Mouse (Mus musculus) liver (tissue): ENCODE results near the gene Gm3448.
"Not testable (repeated sequence)": the region's sequence is repeated elsewhere in the genome, so short reads cannot be mapped to it uniquely, and the experiment has no call there.

Source experiments
- DNase-seq: peaks from one replicate; pipeline ENCODE4 v3.0.0-alpha.2; 2020; ENCODE audit warnings: mixed read lengths

Gm3448 gene

GRCm38 (mm10) chr17:15025513-15025912 lies 15.8 kb downstream of the Gm3448 start:
- DNase-seq = not testable (repeated sequence)

GRCm38 (mm10) chr17:15024502-15025193 lies 16.7 kb downstream of the Gm3448 start:
- not testable (repeated sequence) for DNase-seq

GRCm38 (mm10) chr17:15023878-15024492 lies 17.4 kb downstream of the Gm3448 start:
- DNase-seq = not testable (repeated sequence)

- peak; percentile 9 for DNase-seq
These were observed 19.7 kb downstream of the Gm3448 start for GRCm38 (mm10) chr17:15021503-15022220.

DNA sequence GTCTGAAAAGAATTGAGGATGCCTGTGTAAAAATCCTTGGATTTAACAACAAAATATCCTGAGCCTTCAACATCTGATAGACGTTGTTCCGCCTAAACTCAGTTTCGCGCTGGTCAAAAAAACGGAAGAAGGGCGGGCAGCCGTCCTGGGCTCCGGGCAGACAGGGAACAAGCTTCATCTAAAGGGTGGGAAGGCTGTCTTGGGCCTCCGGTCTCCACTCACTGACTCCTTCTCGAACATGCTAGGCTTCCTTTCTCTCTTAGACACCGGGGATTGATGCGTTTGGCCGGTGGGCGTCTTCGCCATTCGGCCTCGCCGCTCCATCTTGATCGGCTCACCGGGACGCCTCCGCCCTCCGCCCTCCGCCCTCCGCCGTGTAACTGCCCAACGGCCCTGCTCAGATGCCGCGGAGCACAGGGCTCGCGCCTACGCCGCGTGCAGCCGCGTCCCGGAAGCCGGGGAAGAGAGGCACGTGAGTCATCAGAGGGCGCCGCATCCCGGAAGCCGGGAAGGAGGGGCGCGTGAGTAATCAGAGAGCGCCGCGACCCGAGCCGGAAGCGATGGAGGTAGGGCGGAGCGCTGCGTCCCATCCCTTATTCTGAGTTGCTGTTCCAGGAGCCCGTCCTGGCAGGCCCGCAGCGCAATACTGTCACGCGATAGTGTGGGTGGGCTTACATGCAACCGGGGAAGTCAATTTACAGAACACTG lies 31.5 kb downstream of the Gm3448 start, which contains the start of gene Gm3435:
Gene Gm3435 (plus strand): TSS at position 471 of the 708 bp plus-strand sequence.
- not testable (repeated sequence) for DNase-seq

- DNase-seq = not testable (repeated sequence)
These were observed 32.2 kb downstream of the Gm3448 start for GRCm38 (mm10) chr17:15009088-15009487.

DNA sequence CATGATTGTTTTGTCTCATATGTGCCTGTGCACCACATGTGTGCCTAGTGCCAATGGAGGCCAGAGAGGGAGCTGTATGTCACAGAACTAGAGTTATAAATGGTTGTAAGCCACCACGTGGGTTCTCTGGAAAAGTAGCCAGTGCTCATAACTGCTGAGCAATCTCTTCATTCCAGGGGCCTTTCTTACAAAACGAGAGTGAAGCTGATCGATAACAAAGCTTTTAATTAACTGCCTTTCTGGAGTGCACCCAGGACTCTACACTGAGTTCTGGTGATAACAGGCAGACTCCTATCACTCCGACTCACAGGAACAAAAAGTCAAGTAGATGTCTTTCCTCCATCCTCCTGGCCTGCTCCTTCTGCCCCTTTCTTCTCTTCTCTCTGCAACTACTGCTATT lies 41.3 kb downstream of the Gm3448 start:
- DNase-seq = not testable (repeated sequence)

GRCm38 (mm10) chr17:14994140-14994539 lies 47.2 kb downstream of the Gm3448 start:
- not testable (repeated sequence) for DNase-seq

DNA sequence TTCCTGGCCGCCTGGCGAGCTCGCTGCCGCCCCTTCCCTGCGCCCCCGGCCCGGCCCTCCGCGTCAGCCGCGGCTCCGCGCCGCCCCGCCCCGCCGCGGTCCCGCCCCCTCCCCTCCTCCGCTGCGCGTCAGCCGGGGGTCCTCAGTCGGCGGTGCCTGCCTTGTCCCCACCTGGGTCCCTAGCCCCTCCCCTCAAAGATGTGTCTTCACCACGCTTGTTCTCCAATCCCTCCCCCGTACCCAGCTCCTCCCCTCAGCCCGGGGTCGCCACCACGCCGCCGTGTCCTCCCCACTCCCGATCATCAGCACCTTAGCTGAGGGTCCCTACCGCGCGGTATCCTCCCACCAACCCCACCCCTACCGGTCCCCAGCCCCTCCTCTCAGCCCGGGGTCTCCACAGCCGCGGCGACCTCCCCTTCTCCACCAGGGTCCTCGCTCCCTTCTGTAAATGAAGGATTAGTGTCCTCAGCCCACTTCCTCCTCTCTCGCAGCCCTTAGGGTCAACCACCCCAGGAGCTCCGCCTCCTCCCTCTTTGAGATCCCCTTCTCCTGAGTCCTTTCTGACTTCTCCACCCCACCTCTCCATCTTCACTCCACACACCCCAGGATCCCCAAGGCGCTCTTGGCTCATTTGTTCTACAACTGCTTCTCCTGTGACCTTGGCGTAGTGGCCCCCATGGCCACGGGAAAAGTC lies 48.1 kb downstream of the Gm3448 start:
- not testable (repeated sequence) for DNase-seq

DNA sequence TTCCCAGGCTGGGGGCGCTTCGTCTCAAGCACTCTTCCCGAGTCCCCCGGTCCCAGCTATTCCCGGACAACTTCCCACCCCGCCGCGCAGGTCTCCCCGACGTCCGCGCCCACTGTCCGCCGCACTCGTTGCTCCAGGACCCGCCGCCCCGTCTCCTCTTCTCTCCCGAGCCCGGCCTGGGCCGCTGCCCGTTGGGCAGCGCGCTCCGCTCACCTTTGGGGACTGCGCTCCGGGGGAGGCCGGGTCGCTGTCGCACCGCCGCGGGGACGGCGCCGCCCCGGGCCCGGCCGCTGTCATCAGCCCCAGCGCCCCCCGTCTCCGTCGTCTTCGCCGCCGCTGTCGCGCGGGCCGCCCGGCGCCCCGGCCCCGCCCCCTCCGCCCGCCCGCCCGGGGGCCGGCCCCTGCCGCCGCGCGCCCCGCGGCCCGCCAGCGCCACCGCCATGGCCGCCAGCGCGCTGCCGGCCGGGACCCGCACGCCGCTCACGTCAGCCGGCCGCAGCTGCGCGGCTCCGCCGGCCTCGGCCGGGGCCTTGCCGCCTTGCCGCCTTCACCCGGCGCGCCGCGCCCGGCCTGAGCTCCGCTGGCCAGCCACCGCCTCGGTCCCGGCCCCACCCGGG lies 48.7 kb downstream of the Gm3448 start:
- not testable (repeated sequence) for DNase-seq

DNA sequence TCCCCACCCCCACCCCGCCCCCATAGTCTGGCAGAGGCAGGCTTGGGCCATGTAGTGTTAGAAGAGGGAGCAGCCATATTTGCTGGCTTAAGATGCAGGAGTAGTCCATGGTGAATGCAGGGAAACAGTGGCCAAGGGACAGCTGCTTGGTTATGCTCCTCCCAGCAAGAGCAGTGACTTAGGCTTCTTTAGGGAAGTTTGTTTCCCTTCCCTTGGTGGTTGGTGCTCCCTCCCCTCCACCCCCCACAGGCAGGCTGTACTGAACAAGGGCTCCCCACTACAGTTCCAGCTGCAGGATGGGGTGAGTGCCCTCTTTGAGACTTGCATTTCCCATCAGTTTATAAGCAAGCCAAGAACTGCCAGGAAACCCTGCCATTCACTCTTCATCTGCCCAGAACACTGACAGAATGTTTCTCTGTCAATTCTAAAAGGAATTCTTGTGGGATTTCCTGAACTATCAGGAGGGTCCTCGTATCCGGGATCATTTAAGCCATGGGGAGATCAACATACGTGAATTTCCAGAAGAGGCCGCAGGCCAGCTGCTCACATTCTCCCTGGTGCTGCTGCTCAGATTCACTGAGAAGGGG lies 51.1 kb downstream of the Gm3448 start:
- not testable (repeated sequence) for DNase-seq

DNA sequence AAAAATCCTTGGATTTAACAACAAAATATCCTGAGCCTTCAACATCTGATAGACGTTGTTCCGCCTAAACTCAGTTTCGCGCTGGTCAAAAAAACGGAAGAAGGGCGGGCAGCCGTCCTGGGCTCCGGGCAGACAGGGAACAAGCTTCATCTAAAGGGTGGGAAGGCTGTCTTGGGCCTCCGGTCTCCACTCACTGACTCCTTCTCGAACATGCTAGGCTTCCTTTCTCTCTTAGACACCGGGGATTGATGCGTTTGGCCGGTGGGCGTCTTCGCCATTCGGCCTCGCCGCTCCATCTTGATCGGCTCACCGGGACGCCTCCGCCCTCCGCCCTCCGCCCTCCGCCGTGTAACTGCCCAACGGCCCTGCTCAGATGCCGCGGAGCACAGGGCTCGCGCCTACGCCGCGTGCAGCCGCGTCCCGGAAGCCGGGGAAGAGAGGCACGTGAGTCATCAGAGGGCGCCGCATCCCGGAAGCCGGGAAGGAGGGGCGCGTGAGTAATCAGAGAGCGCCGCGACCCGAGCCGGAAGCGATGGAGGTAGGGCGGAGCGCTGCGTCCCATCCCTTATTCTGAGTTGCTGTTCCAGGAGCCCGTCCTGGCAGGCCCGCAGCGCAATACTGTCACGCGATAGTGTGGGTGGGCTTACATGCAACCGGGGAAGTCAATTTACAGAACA lies 62.8 kb downstream of the Gm3448 start, which contains the start of the genes 9030025P20Rik and Gm3417:
Gene 9030025P20Rik (plus strand): TSS at position 107 of the 677 bp plus-strand sequence.
Gene Gm3417 (minus strand): TSS at position 429 of the 677 bp plus-strand sequence.
- not testable (repeated sequence) for DNase-seq

- not testable (repeated sequence) for DNase-seq
These were observed 63.5 kb downstream of the Gm3448 start for GRCm38 (mm10) chr17:14977718-14978361.

GRCm38 (mm10) chr17:14968373-14968913 lies 72.9 kb downstream of the Gm3448 start:
- not testable (repeated sequence) for DNase-seq

- not testable (repeated sequence) for DNase-seq
These were observed 79.7 kb downstream of the Gm3448 start for GRCm38 (mm10) chr17:14961557-14962154.

GRCm38 (mm10) chr17:14960951-14961556 lies 80.3 kb downstream of the Gm3448 start, which contains the start of gene Phf10:
TSS of gene Phf10 (minus strand) at chr17:14961273.
- peak; percentile 64 for DNase-seq

- DNase-seq = peak; percentile 48
These were observed 80.8 kb downstream of the Gm3448 start for GRCm38 (mm10) chr17:14960520-14960919.

DNA sequence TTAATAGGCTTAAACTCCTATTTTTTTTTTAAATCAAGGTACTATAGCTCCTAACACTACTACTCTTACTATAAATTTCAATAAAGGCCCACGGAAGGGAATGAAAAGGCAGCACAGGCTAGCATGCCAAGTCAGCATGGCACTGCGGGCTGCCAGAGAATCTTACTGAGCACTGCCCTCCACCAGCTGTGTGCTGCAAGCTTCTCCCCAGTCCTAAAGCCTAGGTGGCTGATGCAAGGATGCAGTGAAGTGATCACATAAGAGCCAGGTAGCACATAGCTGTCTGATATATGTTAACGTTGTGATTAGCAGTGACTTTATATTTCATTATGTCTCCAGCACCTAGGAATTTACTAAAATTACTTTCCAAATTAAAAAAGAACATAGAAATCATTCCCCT lies 81.4 kb downstream of the Gm3448 start:
- DNase-seq = peak; percentile 59
